18 mouse cellular contexts compared by ENCODE assay signal in genomic region chr15:31661802-31662201, GRCm38 (mm10).
A peak's percentile ranks its signal among the peaks of the same experiment; 100 is the strongest.
DNase-seq lines count a peak whose midpoint lies in the region; ATAC-seq and TF ChIP-seq lines count a peak whose summit lies in the region.
"Had no signal": no experiment of that assay in that cellular context is flagged by ENCODE, and none has a peak within 500 bp of the region (broad histone marks: within the 10 kb centered on the region; RNA-seq: fewer than 3 reads in every experiment).

No protein-coding gene starts in this region.

- no peak overlapping the region for H3K4me3 ChIP-seq in hindbrain, postnatal 0 days (ENCODE audit: low read length)
- H3K4me3 ChIP-seq in hindbrain, embryonic 13.5 days, result no peak overlapping the region
- H3K4me3 ChIP-seq in brown adipose tissue, adult 24 weeks (ENCODE audit: insufficient read depth, low read depth, low read length), result no peak overlapping the region
- H3K4me3 ChIP-seq in forebrain, embryonic 15.5 days, result no peak overlapping the region
- H3K4me3 ChIP-seq: embryonic facial prominence, embryonic 15.5 days; heart, embryonic 10.5 days; hindbrain, embryonic 12.5 days had no signal

- WGBS in hindbrain, postnatal 0 days, result 31% methylated on average over 4 of the region's 4 CpGs
- WGBS in hindbrain, embryonic 13.5 days, result 50% methylated on average over 4 of the region's 4 CpGs
- 13% methylated on average over 4 of the region's 4 CpGs for WGBS in forebrain, embryonic 15.5 days

- H3K4me2 ChIP-seq in hindbrain, postnatal 0 days (ENCODE audit: low read depth, low read length), result no peak overlapping the region
- no peak overlapping the region for H3K4me2 ChIP-seq in hindbrain, embryonic 13.5 days
- no peak overlapping the region for H3K4me2 ChIP-seq in forebrain, embryonic 15.5 days (replicated peaks)
- H3K4me2 ChIP-seq: embryonic facial prominence, embryonic 15.5 days; hindbrain, embryonic 12.5 days had no signal

- no peak for TF ChIP-seq CTCF in hindbrain, postnatal 0 days (IDR thresholded peaks at IDR 0.05; ENCODE audit: low read depth)

- H3K4me1 ChIP-seq in hindbrain, postnatal 0 days (ENCODE audit: insufficient read depth, low read length), result no peaks in the 10 kb centered on the region
- H3K4me1 ChIP-seq in hindbrain, embryonic 13.5 days (replicated peaks), result 0 out of 2 replicates have a peak, but pooled peaks cover 7% of the 10 kb centered on the region
- peaks cover 3% of the 10 kb centered on the region; the same call in 1 of the 2 replicates for H3K4me1 ChIP-seq in brown adipose tissue, adult 24 weeks (ENCODE audit: control insufficient read depth, insufficient read depth, insufficient read length, low read length)
- peaks cover 4% of the 10 kb centered on the region; the same call in 1 of the 2 replicates for H3K4me1 ChIP-seq in forebrain, embryonic 15.5 days
- H3K4me1 ChIP-seq: embryonic facial prominence, embryonic 15.5 days; heart, embryonic 10.5 days; hindbrain, embryonic 12.5 days had no signal

- H3K9me3 ChIP-seq in hindbrain, postnatal 0 days (ENCODE audit: low read length), result no peaks in the 10 kb centered on the region
- no peaks in the 10 kb centered on the region for H3K9me3 ChIP-seq in hindbrain, embryonic 13.5 days
- no peaks in the 10 kb centered on the region for H3K9me3 ChIP-seq in forebrain, embryonic 15.5 days
- H3K9me3 ChIP-seq: embryonic facial prominence, embryonic 15.5 days; heart, embryonic 10.5 days; hindbrain, embryonic 12.5 days had no signal

- ATAC-seq in hindbrain, postnatal 0 days, result peak; percentile 69
- ATAC-seq in hindbrain, embryonic 13.5 days (ENCODE audit: low FRiP score), result no peak
- ATAC-seq in forebrain, embryonic 15.5 days (replicated peaks), result peak; percentile 84
- ATAC-seq: intestine, postnatal 0 days; lung, postnatal 0 days; Patski had no signal

- no peak overlapping the region for H3K27ac ChIP-seq in hindbrain, postnatal 0 days
- no peak overlapping the region for H3K27ac ChIP-seq in hindbrain, embryonic 13.5 days
- peak overlapping the region; percentile 36; the same call in 1 of the 2 replicates for H3K27ac ChIP-seq in brown adipose tissue, adult 24 weeks (replicated peaks; ENCODE audit: low read depth, low read length)
- no peak overlapping the region for H3K27ac ChIP-seq in forebrain, embryonic 15.5 days (replicated peaks)
- H3K27ac ChIP-seq: embryonic facial prominence, embryonic 15.5 days; heart, embryonic 10.5 days; hindbrain, embryonic 12.5 days had no signal

- DNase-seq in hindbrain, postnatal 0 days (ENCODE audit: low spot score), result peak; percentile 38
- DNase-seq in retina, postnatal 1 day, result peak; percentile 88
- no peak for DNase-seq in natural killer cell, adult 2 months (ENCODE audit: low spot score in 2 of 2)
- DNase-seq in layer of hippocampus, postnatal 10 days (ENCODE audit: low spot score in 2 of 2), result no peak
- DNase-seq: adrenal gland, postnatal 25 days; cerebellum, adult 8-10 months; layer of hippocampus, postnatal 36 days; liver; thymus, postnatal 36 days had no signal

- H3K9ac ChIP-seq in hindbrain, postnatal 0 days (replicated peaks; ENCODE audit: low read length), result no peak overlapping the region
- H3K9ac ChIP-seq in hindbrain, embryonic 13.5 days, result no peak overlapping the region
- no peak overlapping the region for H3K9ac ChIP-seq in forebrain, embryonic 15.5 days (replicated peaks)
- H3K9ac ChIP-seq: embryonic facial prominence, embryonic 15.5 days; hindbrain, embryonic 12.5 days had no signal

- no peaks in the 10 kb centered on the region for H3K36me3 ChIP-seq in hindbrain, postnatal 0 days (ENCODE audit: insufficient read depth, low read length)
- no peaks in the 10 kb centered on the region for H3K36me3 ChIP-seq in hindbrain, embryonic 13.5 days
- H3K36me3 ChIP-seq in forebrain, embryonic 15.5 days, result no peaks in the 10 kb centered on the region
- H3K36me3 ChIP-seq: embryonic facial prominence, embryonic 15.5 days; heart, embryonic 10.5 days; hindbrain, embryonic 12.5 days had no signal

- no peaks in the 10 kb centered on the region for H3K27me3 ChIP-seq in hindbrain, postnatal 0 days (ENCODE audit: insufficient read depth, low read length)
- H3K27me3 ChIP-seq in hindbrain, embryonic 13.5 days, result no peaks in the 10 kb centered on the region
- no peaks in the 10 kb centered on the region for H3K27me3 ChIP-seq in forebrain, embryonic 15.5 days
- H3K27me3 ChIP-seq: embryonic facial prominence, embryonic 15.5 days; hindbrain, embryonic 12.5 days had no signal

Comparison
In these comparisons a context has a peak if more than half of its experiments do, and no peak if none do; other contexts are left out.
1. DNase-seq: peak in hindbrain, postnatal 0 days (single experiment) and retina, postnatal 1 day (single experiment); none in natural killer cell, adult 2 months (0 of 2) and layer of hippocampus, postnatal 10 days (0 of 2).